Comparison of ENCODE assay signal across 16 mouse cellular contexts in the genomic region with DNA sequence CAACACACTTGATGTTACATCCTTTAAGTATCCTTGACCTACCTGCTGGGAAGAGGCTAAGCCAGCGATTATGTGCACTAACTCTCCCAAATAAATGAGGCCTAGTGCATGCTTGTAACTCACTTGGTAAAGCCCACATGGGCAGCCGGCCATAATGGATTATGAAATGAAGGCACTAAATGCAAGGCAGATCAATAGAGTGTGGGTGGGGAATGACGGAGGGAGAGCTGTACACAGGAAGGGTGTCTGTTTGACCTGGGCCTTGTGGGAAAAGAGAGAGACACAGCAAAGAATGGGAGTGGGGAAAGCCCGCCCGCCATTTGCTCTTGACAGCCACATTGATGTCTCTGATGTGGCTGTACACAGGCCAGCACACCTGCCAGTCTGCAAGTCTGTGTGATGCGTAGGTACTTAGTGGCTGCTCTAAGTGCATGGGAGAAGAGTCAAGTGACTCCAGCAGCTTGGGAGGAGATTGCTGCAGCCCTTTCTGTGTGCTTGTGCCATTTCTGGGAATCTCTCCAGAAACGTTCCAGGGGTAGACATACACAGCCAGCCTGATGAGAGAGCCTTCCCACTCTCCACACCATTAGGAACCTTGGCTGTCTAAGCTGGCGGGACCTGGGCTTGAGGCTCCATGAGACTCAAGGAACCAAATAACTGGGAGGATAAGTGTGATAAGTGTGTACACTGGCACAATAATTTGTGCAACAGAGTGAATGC.
"Had no signal": no experiment of that assay in that cellular context is flagged by ENCODE, and none has a peak within 500 bp of the region (broad histone marks: within the 10 kb centered on the region; RNA-seq: fewer than 3 reads in every experiment).

No protein-coding gene starts in this region.

- H3K36me3 ChIP-seq: limb, embryonic 12.5 days; lung, embryonic 15.5 days; midbrain, embryonic 12.5 days; neural tube, embryonic 12.5 days had no signal

- H3K4me1 ChIP-seq: limb, embryonic 12.5 days; lung, embryonic 15.5 days; megakaryocyte, embryonic 14.5 days; midbrain, embryonic 12.5 days; neural tube, embryonic 12.5 days had no signal

- H3K27me3 ChIP-seq: limb, embryonic 12.5 days; lung, embryonic 15.5 days; megakaryocyte, embryonic 14.5 days; midbrain, embryonic 12.5 days; neural tube, embryonic 12.5 days had no signal

- H3K4me2 ChIP-seq: limb, embryonic 12.5 days; lung, embryonic 15.5 days; midbrain, embryonic 12.5 days; neural tube, embryonic 12.5 days had no signal

- H3K4me3 ChIP-seq: limb, embryonic 12.5 days; lung, embryonic 15.5 days; midbrain, embryonic 12.5 days; neural tube, embryonic 12.5 days had no signal

- H3K9ac ChIP-seq: limb, embryonic 12.5 days; lung, embryonic 15.5 days; midbrain, embryonic 12.5 days; neural tube, embryonic 12.5 days had no signal

- H3K27ac ChIP-seq: kidney, postnatal 0 days; limb, embryonic 12.5 days; lung, embryonic 15.5 days; macrophage; midbrain, embryonic 12.5 days; neural tube, embryonic 12.5 days had no signal

- DNase-seq: kidney, adult 2 months; kidney, postnatal 36 days; layer of hippocampus, adult 9-11 months; layer of hippocampus, postnatal 36 days; liver; lung, postnatal 14 days; right cerebral cortex, adult 18-20 months; right cerebral cortex, postnatal 25 days; thymus, postnatal 36 days had no signal

- H3K9me3 ChIP-seq: limb, embryonic 12.5 days; lung, embryonic 15.5 days; megakaryocyte, embryonic 14.5 days; midbrain, embryonic 12.5 days; neural tube, embryonic 12.5 days had no signal
